Mouse (Mus musculus) layer of hippocampus, adult 9-11 months (tissue): ENCODE data around the gene Jazf1.

Source experiments
- DNase-seq: peaks from one replicate; pipeline ENCODE4 v3.0.0; 2022

Jazf1 gene

DNA sequence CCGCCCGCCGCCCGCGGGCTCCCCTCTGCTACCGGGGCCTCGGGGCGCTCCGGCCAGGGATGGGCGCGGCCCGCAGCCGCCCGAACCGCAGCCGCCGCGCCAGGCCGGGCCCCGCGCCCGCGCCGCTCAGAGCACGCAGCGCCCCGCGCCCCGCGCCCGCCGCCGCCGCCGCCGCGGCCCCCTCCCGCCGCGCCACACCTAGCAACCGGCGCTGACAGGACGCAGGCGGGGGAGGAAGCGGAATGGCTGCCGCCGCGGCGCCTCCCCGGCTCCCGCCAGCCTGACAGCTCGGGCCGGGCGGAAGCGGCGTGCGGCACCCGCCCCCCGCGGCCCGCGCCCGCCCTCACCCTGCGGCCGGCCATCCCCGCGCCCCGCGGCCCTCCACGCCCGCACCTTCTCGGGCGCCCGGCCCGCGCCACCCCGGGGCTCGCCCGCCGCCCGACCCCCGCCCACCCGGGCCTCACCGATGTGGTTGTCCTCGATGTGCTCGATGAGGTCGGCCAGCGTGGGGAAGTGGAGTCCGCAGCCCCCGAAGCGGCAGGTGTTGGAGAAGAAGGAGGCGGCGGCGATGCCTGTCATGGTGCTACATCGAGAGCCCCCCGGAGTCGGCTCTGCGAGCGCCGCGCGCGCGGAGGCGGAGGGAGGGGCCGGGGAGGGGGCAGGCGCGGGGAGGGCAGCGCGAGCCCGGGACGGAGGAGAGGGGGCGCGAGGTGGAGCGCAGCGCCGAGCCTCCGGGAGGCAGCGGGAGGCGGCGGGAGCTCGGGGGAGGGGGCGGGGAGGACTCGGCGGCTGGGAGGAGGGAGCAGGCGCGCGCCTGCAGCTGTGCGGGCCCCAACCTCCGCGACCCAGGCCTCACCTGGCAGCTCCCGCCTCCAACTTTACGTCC is at the start of gene Jazf1:
TSS of gene Jazf1 (minus strand) at position 643 of the 886 bp plus-strand sequence.
- DNase-seq, result peak; percentile 38

DNA sequence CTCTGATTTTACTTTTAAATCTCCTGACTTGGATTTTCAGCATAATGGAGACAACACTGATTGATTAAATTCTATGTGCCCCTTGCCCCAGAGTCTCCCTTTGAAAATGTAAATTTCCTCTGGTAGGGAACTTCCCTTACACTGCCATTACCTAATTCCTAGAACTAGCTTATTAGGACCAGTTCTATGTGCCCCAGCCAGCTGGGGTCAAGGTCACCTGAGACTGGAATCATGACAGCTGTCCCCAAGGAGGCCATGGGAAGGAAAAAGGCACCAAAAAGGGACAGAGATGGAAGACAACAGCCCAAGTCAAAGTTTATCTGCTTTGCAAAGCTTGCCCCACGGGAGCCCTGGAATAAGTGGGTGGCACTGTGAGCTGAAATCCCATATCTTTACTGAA is 49.4 kb upstream of the Jazf1 start:
- DNase-seq, result no peak

DNA sequence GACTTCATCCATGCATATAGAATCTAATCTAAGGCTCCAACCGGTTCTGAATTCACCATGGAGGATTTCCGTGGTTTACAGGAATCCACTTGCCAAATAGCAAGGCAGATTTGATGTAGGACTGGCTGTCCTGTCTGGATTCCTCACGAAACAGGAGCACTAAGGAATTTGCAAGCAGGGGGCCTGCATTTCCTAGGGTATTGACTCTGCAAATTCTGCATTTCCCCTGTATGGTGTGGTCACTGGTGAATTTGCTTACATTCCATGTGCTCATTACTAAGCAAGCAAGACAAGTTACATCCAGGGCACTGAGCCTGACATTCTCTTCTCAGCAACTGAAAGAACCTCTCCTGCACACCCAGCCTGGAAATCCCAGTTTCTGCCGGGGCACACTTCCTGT is 18.4 kb upstream of the Jazf1 start:
- DNase-seq, result no peak

DNA sequence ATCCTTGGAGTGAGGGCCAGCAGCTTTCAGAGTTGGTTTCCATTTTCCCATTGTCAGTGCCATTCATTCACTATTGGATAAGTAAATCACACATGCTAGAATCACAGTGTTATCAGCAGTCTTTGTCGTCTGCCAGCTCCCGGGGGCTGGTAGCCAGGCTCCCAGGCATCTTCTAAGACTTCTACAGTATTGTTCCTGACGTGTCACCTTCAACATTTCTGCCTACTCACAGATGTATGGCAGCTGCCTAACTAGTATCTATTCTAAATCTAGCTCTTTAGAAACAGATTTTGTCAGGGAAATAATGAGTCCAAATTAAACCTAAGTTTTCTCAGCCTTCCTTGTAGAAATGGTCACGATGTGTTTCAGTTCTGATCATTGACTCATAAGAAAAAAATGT is 12.8 kb upstream of the Jazf1 start:
- DNase-seq, result peak; percentile 46

DNA sequence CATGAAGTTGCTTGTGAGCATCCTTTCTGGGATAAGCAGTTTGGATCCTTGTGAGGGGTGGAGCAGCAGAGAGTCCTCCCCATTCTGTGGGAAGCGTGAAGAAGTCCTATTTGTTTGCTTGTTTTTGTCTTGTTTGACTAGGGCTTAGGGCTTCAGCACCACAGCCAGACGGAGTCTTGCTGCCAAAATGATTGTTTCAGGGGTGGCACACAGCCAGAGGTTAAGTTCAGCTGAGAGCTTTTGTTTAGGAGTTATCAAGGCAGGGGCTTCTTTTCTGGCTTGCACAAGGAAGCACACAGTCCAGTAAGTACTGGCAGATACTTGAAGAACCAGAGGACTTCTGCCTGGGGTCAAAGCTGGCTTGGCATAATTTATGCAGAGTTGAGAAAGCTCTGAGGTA is 10.2 kb upstream of the Jazf1 start:
- DNase-seq, result no peak

DNA sequence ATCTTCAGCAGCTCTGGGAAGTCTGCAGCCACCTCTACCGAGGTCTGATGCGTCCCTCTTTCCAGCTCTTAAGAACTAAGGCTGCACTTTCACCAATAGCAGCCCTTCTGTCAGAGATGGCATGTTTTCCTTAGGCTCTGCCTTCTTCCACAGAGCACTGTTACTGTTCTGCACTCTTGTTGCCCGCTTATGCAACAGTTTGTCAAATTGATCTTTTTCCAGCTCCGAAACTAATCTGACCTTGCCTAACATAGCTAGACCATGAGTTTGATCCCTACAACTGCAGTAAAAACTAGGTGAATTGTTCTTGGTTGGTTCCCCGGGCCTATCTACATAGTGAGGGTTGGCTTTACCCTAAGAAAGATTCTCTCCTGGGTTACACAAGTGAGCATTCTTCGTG is 3.3 kb upstream of the Jazf1 start:
- DNase-seq, result no peak

DNA sequence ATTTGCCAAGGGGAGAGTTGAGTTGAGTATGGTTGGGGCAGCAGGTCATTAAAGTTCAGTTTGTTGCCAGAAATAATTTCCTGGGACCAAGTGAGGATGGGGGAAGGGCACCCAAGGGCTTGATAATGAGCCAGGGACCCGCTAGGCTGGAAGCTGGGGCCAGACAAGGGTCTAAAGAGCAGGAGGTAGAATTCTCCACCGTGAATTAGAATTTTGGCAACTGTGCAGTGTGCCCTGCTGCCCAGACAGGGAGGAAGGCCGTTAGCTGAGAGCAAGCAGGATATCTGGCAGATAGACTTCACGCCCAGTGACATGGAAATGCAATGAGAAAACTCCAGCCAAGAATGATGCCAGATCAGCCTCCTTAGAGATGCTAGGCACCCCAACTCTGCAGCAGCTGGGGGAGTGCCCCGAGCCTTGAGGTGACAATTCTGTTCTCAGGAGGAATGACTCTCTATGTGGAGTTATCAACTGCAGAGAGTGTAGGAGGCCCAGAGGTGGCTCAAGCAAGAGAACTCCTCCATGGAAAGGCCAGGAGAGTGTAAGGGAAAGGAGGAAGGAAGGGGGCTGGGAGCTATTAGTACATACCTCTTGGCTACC is 1.6 kb upstream of the Jazf1 start:
- DNase-seq, result no peak

DNA sequence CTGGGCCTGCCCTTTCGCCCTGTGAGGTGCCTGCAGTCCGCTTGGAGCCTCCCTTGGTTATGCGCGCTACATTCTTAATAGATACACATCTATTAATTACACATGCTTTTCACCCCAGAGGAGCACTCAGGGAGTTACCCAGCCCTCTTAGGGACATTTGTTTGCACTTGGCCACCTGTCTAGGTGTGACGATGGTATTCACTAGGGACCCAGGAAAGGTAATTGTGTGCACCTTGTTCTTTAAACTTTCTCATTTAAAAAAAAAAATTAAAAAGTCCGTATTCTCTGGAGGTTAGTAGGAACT is 396 bp upstream of the Jazf1 start:
- no peak for DNase-seq

DNA sequence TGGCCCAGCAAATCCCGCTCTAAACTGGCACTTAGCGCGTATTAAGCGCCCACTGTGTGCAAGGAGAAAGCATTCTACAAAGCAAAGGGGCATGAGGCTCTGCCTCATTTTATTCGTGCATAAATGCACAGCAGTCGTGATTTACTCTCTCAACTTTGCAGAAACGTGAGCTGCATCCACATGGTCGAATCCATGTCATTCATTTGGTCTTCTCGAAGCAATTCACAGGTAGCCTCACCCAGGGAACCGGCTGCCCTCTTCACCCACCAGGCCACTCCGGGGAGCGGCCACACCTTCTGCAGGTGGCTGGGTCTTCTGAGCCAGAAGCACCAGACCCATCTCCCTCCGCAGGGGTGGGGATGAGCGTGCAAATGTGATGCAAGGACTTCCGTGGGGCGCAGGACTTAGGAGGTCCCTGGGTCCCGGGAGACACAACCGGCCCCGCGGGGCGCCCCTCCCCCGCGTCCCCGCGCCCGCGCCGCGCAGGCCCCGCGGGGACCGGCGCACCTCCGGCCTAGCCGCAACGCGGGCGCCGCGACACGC is 914 bp downstream of the Jazf1 start:
- no peak for DNase-seq

DNA sequence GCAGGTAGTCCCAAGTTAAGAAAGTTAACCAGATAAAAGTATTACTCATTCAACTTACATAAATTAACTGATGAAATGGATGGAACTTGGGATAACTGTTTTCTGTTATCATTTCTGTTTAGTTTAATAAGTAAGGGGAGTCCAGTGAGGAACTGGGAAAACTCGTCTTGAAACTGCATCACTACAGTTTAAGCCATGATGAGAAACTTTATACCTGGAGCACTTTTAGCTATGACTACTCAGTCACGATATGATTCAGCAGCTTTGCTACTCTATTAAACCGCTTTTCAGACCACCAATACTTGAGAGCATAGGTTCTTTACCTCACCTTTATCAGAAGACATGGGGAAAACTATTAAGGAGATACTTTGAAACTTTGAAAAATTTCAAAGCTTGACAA is 1.5 kb downstream of the Jazf1 start:
- DNase-seq, result no peak

DNA sequence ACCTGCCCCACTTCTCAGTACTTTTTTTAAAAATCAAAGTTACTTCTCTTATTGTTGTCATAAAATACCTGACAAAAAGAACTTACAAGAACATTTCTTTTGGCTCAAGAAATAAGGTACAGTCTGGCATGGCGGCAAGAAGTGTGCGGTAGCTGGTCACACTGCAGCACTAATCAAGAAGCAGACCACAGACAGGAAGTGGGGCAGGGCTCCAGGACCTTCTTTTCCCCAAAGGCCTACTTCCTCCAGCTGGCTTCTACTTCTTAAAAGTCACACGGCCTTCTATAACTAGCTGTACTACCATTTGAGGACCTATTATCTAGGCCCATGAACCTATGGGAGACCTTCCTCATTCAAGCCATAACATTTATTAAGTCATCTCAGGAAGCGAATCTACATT is 4.4 kb downstream of the Jazf1 start:
- DNase-seq, result no peak

DNA sequence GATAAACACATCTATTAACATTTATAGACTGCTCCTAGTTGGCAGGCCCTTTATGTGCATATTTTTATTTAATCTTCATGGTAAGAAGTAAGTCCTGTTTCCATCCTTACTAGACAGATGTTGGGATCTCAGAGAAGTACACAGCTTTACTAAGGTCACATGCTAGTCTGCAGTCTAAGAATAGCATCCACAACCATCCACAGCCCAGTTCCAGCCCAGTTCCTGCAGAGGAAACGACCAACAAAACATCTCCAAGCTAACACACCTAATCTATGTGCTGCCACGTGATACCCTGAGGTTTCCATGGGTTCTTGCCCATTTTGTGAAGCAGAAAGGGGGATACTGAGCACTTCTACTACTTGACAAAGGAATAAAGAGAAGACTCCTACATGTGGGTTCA is 13.5 kb downstream of the Jazf1 start:
- no peak for DNase-seq

DNA sequence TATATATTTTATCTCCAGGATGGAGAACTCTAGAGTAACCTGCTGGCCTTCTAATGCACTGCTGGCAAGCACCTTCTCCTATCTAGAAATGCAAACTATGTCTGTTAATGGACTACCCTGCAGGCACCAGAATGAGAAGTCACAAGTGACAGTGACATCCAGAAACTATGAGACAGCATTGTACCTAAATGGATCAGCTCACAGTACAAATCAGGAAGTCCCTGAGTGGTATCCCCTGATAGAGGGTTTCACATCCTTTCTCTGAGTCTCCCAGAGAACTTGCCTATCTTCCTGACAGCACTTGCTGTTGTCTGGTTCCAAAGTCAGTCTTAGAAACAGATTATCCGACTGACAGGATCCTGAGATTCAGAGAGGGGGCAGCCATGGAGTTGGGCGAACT is 22.9 kb downstream of the Jazf1 start:
- DNase-seq, result no peak

DNA sequence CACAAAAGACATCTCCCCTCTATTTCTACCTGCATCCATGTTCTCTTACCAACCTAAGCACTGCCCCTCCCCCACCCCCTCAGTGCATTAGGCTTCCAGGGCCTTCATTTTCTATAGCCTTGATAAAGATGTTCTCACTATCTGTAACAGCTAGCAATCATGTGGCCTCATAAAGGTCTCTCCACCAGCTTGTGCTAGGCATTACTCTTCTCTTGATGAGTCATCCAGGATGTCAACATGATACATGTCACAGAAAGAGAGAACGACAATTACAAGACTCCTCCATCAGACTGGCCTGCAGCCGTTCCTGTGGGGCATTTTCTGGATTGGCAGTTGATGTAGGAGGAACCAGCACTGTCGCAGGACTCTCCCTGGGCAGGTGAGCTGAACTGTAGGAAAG is 30.3 kb downstream of the Jazf1 start:
- no peak for DNase-seq

DNA sequence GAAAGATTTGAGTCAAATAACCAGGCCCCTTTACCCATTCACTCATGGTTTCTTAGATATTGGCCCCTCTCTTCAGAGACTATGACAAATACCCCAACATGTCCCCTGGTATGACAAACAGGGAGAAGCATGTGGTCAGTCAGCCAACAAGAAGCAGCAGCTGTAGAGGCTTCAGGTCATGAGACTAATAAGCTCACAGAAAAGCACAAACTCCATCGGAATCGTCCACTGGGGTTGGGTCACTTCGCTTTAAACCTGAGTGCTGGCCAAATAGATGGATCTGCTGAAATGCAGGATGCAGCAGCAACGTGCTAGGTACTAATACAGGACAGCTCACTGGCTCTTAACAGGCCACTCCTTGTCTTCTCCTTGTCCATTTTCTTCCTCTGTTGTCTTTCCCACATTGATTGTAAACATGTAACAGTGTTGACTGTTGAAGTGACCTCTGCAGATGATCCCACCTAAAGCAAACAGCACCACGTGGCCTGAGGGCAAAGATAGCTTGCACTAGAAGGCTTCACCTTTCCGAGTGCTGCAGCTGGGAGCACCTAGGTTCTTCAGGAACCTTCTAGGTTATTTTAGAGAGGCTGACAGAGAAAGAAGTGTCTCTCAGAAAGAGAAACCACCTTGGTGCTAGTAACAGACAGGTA is 33.9 kb downstream of the Jazf1 start:
- DNase-seq, result no peak

DNA sequence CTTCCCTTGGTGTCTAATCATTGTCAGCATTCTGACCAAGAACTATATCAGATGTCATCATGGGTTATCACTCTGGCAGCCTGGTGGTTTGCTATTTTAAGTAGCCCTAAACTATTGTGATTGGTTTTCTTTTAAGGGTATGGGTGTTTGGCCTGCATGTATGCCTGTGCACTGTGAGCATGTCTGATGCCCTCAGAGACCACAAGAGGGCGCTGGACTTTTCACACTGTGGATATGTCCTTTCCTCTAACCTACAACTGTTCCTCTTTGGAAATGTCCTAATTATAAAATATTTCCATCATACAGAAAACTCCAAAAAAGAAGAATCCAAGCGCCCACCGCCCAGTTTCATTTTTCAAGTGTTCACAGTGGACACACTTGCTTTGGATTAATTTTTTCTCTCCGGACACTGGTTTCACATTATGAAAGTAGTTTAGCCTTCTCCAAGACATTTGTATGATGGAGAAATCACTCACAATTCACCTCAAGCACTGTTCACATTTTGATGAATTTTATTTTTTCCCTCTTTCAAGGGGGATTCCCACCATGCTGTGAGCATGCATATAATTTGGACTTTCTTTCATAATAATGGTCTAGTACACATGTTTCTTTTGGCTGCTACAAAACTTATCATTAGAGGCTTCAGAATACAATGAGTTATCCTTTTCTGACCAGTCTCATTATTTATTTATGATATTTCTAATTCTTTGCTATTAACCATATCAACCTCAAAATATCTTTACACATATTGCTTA is 35.5 kb downstream of the Jazf1 start:
- no peak for DNase-seq

DNA sequence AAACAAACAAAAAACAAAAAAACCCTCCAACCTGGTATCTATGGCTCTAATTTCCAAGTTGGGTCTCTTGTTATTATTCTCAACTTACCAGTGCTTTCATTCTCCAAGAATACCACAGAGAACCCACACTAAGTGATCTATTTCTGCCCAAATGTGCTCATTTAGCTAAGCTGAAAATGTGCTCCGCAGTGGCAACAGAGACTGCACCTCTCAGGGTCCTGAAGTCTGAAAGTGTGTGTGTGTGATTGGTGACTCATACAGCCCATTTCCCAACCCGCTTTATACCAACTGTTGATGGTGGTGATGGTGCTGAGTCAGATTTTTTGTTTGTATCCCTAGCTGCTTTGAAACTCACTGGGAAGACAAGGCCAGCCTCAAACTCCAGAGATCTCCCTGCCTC is 46.4 kb downstream of the Jazf1 start:
- DNase-seq, result no peak

DNA sequence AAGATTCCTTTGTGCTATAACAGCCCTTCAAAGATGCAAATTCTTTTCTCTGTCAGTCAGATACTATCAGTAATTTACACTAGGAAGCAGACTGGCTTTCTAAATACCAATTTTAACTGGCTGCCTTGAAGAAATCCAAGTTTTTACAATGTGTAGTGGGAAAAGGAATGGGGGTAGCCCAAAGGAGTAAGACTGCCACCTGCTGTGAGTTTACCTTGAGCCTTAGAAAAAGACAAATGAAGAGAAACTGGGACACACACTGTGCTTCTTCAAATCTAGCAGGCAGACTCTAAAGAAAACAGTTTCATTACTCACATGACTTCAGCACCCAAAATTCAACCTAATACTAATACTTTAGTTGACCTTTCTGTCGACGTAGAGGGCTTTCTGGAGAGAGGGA is 47.4 kb downstream of the Jazf1 start:
- DNase-seq, result no peak

DNA sequence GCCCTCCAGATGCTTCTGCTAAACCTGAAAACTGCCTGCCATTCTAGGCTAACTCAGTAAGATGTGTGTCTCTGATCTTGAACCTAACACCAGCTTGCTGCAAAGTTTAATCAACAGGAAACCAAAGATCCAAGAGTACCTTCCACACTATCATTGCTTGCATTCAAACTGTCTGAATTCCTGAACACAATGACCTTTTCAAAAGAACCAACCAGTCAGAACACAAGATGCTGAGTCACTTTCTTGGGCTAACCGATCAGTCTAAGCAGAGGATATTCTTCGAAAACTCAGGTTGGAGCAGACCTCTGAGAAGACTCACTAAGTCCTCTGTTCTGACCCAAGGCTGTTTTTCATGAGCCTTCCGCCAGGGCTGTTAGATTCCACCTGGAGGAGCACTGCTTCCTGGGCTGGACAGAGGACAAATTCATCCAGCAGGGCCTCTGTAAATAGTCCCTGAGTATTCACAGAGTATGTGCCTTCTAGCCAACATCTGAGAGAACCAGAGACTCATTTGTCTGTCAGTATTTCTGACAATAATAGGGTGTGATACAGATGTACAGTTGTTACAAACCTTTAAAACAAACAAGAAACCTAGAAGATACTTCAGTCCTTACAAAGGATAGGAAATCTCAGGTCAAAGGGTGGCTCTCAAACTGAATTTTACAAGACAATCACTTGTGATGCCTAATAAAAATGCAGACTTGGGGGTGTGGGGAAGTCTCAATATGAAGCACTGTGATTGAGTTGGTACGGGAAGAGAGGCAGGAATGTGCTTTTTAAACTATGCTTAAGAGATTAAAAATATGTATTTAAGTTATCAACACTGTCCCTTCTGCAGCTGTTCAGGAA is 50.9 kb downstream of the Jazf1 start:
- no peak for DNase-seq

DNA sequence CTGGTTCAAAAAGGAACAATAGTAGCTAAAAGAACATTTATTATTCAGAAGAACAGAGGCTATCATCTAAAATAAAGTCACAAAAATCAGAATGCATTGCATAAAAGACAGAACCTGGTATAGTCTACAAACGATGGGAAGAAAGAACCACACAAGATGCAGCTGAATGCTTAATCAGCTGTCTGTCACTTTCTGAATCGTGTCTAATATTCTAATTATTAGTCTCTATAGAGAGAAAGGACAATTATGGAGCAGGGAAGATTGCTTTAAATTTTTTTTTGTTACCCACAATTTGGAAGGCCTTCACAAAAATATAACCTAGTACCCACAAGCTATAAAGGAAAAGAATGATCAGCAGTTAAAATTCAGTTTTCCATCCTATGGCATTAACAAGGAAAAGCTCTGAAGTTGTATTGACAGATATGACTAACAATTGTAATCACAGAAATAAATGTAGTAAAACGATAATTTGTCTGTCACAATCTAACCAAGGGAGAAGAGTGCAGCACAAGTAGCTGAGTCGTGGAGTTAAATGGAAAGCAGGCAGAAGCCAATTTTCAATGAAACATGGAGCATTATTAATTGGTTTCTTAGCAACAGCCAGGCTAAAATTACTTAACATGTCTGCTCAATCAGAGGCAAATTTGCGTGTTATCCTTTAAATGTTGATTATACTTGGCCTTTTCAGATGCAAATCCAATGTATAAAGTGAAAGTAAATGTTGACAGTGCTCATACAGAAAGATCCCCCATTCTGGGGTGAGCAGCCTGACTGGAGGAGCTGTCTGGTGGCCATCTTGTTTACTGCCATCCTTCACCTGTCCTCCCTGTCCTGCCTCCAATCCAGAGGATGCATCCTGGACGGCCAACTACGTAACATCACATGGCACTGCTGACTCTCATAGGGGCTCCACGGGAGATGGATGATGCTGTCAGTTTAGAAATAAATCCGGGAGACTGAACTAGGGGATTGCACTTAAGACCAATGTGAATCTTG is 53.7 kb downstream of the Jazf1 start:
- DNase-seq, result no peak

DNA sequence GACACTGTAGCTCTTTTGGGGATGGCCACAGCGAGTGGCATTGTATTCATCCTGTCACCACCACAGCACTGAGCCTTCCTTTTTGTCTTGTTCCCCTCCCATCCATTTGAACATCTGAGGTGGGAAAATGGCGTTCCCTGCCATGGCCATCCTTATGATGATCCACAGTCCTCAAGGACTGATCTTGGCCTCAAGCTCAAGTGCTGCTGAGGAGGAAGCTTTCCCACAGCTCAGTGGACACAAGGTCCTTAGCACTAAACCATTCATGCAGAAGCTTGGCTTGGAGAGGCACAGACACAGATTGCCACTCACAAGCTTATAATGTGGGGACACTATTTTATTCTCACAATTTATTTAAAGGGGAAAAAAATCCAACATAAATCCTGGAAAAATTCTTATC is 58.1 kb downstream of the Jazf1 start:
- DNase-seq, result no peak
